Mouse (Mus musculus): Measurements from ENCODE around the gene Csmd2. TPM values are rescaled to one million over a fixed set of nuclear protein-coding genes. Genes with fewer than 3 reads are reported as not detected.

The Csmd2 gene
- polyA plus RNA-seq, 1 experiment, result 0.03 TPM

DNA sequence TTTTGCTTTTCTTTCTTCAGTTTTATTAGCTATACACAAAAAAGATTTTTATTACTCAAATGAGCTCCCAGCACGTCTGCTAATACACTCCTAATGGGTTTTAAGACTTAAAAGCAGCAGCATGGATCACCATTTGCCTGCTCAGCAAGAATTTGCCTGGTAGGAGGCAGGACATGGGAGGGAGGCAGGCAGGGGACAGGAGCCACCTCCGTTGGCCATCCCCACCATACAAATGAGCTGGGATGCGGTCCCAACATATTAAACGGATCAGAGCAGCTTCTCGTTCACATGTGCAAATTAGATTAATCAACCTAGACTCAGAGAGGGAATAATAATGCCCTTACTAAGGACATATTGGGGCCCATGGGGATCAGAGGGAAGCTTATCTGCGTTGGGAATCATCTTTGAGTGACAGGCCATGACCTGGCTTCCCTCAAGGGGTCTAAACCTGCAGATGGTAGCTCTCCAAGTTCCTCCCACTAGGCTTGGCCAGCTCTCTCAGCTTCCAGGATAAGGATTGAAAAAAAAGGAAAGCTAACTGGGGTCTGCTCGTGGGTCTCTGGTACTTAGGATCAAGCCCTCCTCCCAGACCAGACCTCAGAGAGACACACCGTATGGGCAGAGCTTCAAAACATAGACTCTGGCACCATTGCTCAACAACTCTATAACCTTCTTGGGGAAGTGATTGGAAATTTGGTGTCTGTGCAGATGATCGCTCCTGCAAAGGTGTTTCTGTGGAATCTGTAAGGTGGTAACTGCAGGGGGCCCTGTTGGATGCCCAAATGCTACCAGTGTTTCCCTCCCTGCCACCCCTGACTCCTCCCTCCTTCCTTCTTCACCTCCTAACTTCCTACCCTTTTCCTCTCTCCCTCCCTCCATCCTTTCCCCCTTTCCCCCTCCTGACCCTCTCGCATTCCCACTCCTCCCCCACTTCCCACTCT, 153.8 kb downstream of the Csmd2 start:
- WGBS, result 59% methylated on average over 10 of the region's 10 CpGs
- no peak overlapping the region for H3K4me3 ChIP-seq (ENCODE audit: insufficient read depth, low read depth, low read length)

DNA sequence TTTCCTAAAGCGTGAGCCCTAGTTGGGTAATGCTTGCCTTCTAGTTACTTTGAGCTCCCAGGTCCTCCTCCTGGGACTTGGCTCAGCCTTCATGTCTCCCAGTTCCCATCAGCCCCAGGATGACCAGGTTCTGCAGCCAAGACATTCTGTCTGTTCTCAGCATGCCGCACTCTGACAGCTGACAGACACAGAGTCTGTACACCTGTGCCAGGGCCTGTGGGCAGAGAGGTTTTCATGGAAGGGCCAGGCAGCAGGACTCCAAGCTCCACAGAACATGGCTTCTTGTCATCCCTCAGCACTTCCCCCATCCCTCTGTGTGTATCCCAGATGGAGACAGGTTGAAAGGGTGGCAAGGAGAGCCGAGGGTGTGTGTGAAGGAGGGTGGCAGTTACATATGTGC, 154.6 kb downstream of the Csmd2 start:
- no peaks in the 10 kb centered on the region for H3K36me3 ChIP-seq (ENCODE audit: control insufficient read depth, insufficient read depth, low read length)
- no peak for DNase-seq
- H3K4me3 ChIP-seq (ENCODE audit: insufficient read depth, low read depth, low read length), result no peak overlapping the region
- no peaks in the 10 kb centered on the region for H3K27me3 ChIP-seq (replicated peaks; ENCODE audit: control insufficient read depth, insufficient read depth, low read length)
- H3K4me1 ChIP-seq (ENCODE audit: control insufficient read depth, insufficient read depth, low read length), result no peaks in the 10 kb centered on the region
- 85% methylated on average over 3 of the region's 3 CpGs for WGBS
- H3K27ac ChIP-seq (ENCODE audit: insufficient read depth, low read depth, low read length), result no peak overlapping the region
- TF ChIP-seq POLR2A (IDR thresholded peaks at IDR 0.05; ENCODE audit: low read depth, low read length) (no peak), CTCF (conservative IDR thresholded peaks at IDR 0.05; ENCODE audit: insufficient read depth, insufficient read length, low read depth, low read length) (no peak)

More for the DNA sequence above, 153.8 kb downstream of the Csmd2 start:
- TF ChIP-seq POLR2A (IDR thresholded peaks at IDR 0.05; ENCODE audit: low read depth, low read length) (no peak), CTCF (conservative IDR thresholded peaks at IDR 0.05; ENCODE audit: insufficient read depth, insufficient read length, low read depth, low read length) (no peak)
- Histone ChIP-seq H3K4me1 (ENCODE audit: control insufficient read depth, insufficient read depth, low read length) (no peaks in the 10 kb centered on the region), H3K27me3 (replicated peaks; ENCODE audit: control insufficient read depth, insufficient read depth, low read length) (no peaks in the 10 kb centered on the region), H3K27ac (ENCODE audit: insufficient read depth, low read depth, low read length) (no peak overlapping the region), H3K36me3 (ENCODE audit: control insufficient read depth, insufficient read depth, low read length) (no peaks in the 10 kb centered on the region)
- no peak for DNase-seq

DNA sequence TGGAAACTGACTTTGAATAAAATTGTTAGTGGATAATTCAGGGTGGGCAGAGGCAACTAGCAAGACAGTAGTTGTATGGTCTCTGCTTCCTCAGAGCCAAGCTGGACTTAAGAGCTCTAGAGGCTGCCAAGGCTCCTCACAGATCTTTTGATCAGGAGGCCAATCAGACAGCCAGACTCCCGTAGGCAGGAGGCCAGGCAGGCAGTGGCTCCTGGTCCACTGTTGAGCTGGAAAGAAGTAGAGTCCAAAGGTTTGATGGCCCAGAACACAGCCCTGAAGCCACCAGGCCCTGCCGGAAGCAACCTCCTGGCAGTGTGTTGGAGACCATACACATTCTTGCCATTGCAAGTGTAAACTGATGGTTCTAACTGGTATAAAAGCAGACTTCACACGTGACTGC, 155.5 kb downstream of the Csmd2 start:
- no peaks in the 10 kb centered on the region for H3K4me1 ChIP-seq (ENCODE audit: control insufficient read depth, insufficient read depth, low read length)
- no peak for TF ChIP-seq POLR2A (IDR thresholded peaks at IDR 0.05; ENCODE audit: low read depth, low read length)
- no peak for TF ChIP-seq CTCF (conservative IDR thresholded peaks at IDR 0.05; ENCODE audit: insufficient read depth, insufficient read length, low read depth, low read length)
- DNase-seq, result peak; percentile 11
- H3K4me3 ChIP-seq (ENCODE audit: insufficient read depth, low read depth, low read length), result no peak overlapping the region
- H3K27me3 ChIP-seq (replicated peaks; ENCODE audit: control insufficient read depth, insufficient read depth, low read length), result no peaks in the 10 kb centered on the region
- H3K27ac ChIP-seq (ENCODE audit: insufficient read depth, low read depth, low read length), result no peak overlapping the region
- 67% methylated on average over 3 of the region's 3 CpGs for WGBS
- no peaks in the 10 kb centered on the region for H3K36me3 ChIP-seq (ENCODE audit: control insufficient read depth, insufficient read depth, low read length)

- H3K27ac ChIP-seq (ENCODE audit: insufficient read depth, low read depth, low read length), result no peak overlapping the region
- H3K27me3 ChIP-seq (replicated peaks; ENCODE audit: control insufficient read depth, insufficient read depth, low read length), result no peaks in the 10 kb centered on the region
- DNase-seq, result no peak
- no peak overlapping the region for H3K4me3 ChIP-seq (ENCODE audit: insufficient read depth, low read depth, low read length)
- no peaks in the 10 kb centered on the region for H3K4me1 ChIP-seq (ENCODE audit: control insufficient read depth, insufficient read depth, low read length)
- 89% methylated on average over 4 of the region's 4 CpGs for WGBS
- TF ChIP-seq CTCF (conservative IDR thresholded peaks at IDR 0.05; ENCODE audit: insufficient read depth, insufficient read length, low read depth, low read length), result no peak
- no peak for TF ChIP-seq POLR2A (IDR thresholded peaks at IDR 0.05; ENCODE audit: low read depth, low read length)
- no peaks in the 10 kb centered on the region for H3K36me3 ChIP-seq (ENCODE audit: control insufficient read depth, insufficient read depth, low read length)
Observed at GRCm38 (mm10) chr4:128149524-128149923, 161.9 kb downstream of the Csmd2 start.

GRCm38 (mm10) chr4:128152066-128152465, 164.4 kb downstream of the Csmd2 start:
- H3K4me1 ChIP-seq (ENCODE audit: control insufficient read depth, insufficient read depth, low read length), result no peaks in the 10 kb centered on the region
- DNase-seq, result no peak
- H3K27ac ChIP-seq (ENCODE audit: insufficient read depth, low read depth, low read length), result no peak overlapping the region
- TF ChIP-seq CTCF (conservative IDR thresholded peaks at IDR 0.05; ENCODE audit: insufficient read depth, insufficient read length, low read depth, low read length), result no peak
- TF ChIP-seq POLR2A (IDR thresholded peaks at IDR 0.05; ENCODE audit: low read depth, low read length), result no peak
- H3K27me3 ChIP-seq (replicated peaks; ENCODE audit: control insufficient read depth, insufficient read depth, low read length), result no peaks in the 10 kb centered on the region
- no peak overlapping the region for H3K4me3 ChIP-seq (ENCODE audit: insufficient read depth, low read depth, low read length)
- WGBS, result 65% methylated on average over 3 of the region's 3 CpGs
- no peaks in the 10 kb centered on the region for H3K36me3 ChIP-seq (ENCODE audit: control insufficient read depth, insufficient read depth, low read length)

DNA sequence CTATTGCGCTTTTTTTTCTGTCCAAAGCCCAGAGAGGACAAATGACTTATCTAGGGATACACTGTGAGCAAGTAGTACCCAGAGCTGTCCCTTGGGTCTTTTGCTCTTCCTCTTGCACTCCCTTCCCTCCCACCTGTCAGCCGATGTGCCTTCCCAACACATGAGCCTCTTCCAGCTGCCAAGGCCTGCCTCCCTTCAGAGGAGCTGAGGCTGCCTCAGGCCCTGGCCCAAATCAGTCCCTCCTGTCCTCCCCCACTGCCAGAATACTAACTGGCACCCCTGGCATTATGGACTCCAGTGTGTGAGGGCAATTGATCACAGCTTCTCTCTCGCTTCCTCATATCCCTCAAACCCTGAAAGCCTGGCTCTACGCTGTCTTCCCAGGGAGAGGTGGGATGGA, 165.5 kb downstream of the Csmd2 start:
- H3K36me3 ChIP-seq (ENCODE audit: control insufficient read depth, insufficient read depth, low read length), result no peaks in the 10 kb centered on the region
- no peak overlapping the region for H3K27ac ChIP-seq (ENCODE audit: insufficient read depth, low read depth, low read length)
- TF ChIP-seq CTCF (conservative IDR thresholded peaks at IDR 0.05; ENCODE audit: insufficient read depth, insufficient read length, low read depth, low read length) (no peak), POLR2A (IDR thresholded peaks at IDR 0.05; ENCODE audit: low read depth, low read length) (no peak)
- no peak overlapping the region for H3K4me3 ChIP-seq (ENCODE audit: insufficient read depth, low read depth, low read length)
- H3K27me3 ChIP-seq (replicated peaks; ENCODE audit: control insufficient read depth, insufficient read depth, low read length), result no peaks in the 10 kb centered on the region
- H3K4me1 ChIP-seq (ENCODE audit: control insufficient read depth, insufficient read depth, low read length), result no peaks in the 10 kb centered on the region
- no peak for DNase-seq
- WGBS, result 85% methylated on average over 4 of the region's 4 CpGs

GRCm38 (mm10) chr4:128155226-128155625, 167.6 kb downstream of the Csmd2 start:
- TF ChIP-seq CTCF (conservative IDR thresholded peaks at IDR 0.05; ENCODE audit: insufficient read depth, insufficient read length, low read depth, low read length), result no peak
- no peak for TF ChIP-seq POLR2A (IDR thresholded peaks at IDR 0.05; ENCODE audit: low read depth, low read length)
- Histone ChIP-seq H3K36me3 (ENCODE audit: control insufficient read depth, insufficient read depth, low read length) (no peaks in the 10 kb centered on the region), H3K27ac (ENCODE audit: insufficient read depth, low read depth, low read length) (no peak overlapping the region), H3K27me3 (replicated peaks; ENCODE audit: control insufficient read depth, insufficient read depth, low read length) (no peaks in the 10 kb centered on the region), H3K4me3 (ENCODE audit: insufficient read depth, low read depth, low read length) (no peak overlapping the region), H3K4me1 (ENCODE audit: control insufficient read depth, insufficient read depth, low read length) (no peaks in the 10 kb centered on the region)
- WGBS, result 35% methylated on average over 3 of the region's 3 CpGs
- DNase-seq, result no peak
